Mouse (Mus musculus) lung, adult 2 months (tissue): Measurements from ENCODE around the gene Tecr. TPM values are rescaled to one million over a fixed set of nuclear protein-coding genes. Genes with fewer than 3 reads are reported as not detected.

Experiments
- DNase-seq: peaks from one replicate; pipeline ENCODE4 v3.0.0; 2022
- H3K4me1 ChIP-seq: fragments of 200-500 bp; 2 replicates; pipeline ENCODE4 v1.6.1; 2011; ENCODE audit warnings: low read length; ENCODE audit not compliant: control insufficient read depth, insufficient read depth
- H3K4me3 ChIP-seq: fragments of 200-500 bp; replicated peaks from 2 replicates; pipeline ENCODE3; 2011; ENCODE audit warnings: low read depth, mild to moderate bottlenecking, control low read depth, low read length; ENCODE audit errors: extremely low read depth
- CTCF ChIP-seq: fragments of 200-500 bp; IDR thresholded peaks from 2 replicates; pipeline ENCODE4 v1.5.1; 2011; ENCODE audit warnings: mild to moderate bottlenecking, low read length, control low read depth; ENCODE audit not compliant: insufficient read depth
- POLR2A ChIP-seq: fragments of 200-500 bp; IDR thresholded peaks from 2 replicates; pipeline ENCODE4 v1.6.1; 2011; ENCODE audit warnings: low read depth, mild to moderate bottlenecking, control low read depth, low read length, borderline replicate concordance; ENCODE audit errors: extremely low read depth
- WGBS: fragments of 180-500 bp; shearing (Covaris S2); methylation state at CpG from one replicate; pipeline ENCODE4 v1.1.7; 2018; 5-methylcytosine and 5-hydroxymethylcytosine counted together
- polyA plus RNA-seq: library from polyadenylated mRNA; depleted of rRNA; stranded (reverse); fragments of >200 nt; gene quantifications from 2 replicates; pipeline ENCODE4 v1.2.3, GENCODE M21; 2012

The Tecr gene
- polyA plus RNA-seq, 1 experiment, result 565 TPM

GRCm38 (mm10) chr8:83647511-83647910 lies 39.7 kb upstream of the Tecr start:
- TF ChIP-seq POLR2A, result no peak
- TF ChIP-seq CTCF, result no peak
- no peak overlapping the region for H3K4me3 ChIP-seq
- H3K4me1 ChIP-seq, result peaks cover 3% of the 10 kb centered on the region; the same call in 1 of the 2 replicates
- 95% methylated on average over 11 of the region's 11 CpGs for WGBS
- no peak for DNase-seq

GRCm38 (mm10) chr8:83639649-83640048 lies 31.9 kb upstream of the Tecr start:
- WGBS, result 41% methylated on average over 5 of the region's 5 CpGs
- no peak for TF ChIP-seq CTCF
- no peak for TF ChIP-seq POLR2A
- no peak for DNase-seq
- Histone ChIP-seq H3K4me1 (no peaks in the 10 kb centered on the region), H3K4me3 (no peak overlapping the region)

DNA sequence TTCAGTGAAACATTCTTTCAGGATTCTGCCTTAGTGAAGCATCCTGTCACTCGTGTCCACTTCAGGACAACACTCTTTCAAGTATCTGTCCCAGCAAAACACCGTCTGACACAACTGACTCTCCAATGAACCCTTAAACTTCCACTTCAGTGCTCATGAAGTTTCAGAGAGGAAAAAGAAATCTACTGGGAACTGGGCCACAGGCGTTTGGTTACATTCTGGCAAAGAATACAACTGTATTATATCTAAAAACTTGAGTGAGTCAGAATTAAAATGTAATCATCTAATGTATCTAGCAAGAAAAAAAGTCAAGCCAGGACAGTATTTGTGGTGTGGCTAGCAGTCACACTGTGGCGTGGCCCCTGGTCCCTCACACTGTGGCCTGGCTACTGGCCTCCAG lies 31.1 kb upstream of the Tecr start:
- WGBS, result 59% methylated on average over 4 of the region's 4 CpGs
- TF ChIP-seq CTCF (no peak), POLR2A (no peak)

GRCm38 (mm10) chr8:83632083-83632707 lies 24.4 kb upstream of the Tecr start:
- no peak overlapping the region for H3K4me3 ChIP-seq
- 75% methylated on average over 7 of the region's 7 CpGs for WGBS
- DNase-seq, result no peak
- TF ChIP-seq POLR2A (no peak), CTCF (no peak)
- no peaks in the 10 kb centered on the region for H3K4me1 ChIP-seq

More for the DNA sequence above, 31.1 kb upstream of the Tecr start:
- no peak for DNase-seq
- H3K4me1 ChIP-seq, result no peaks in the 10 kb centered on the region
- no peak overlapping the region for H3K4me3 ChIP-seq

DNA sequence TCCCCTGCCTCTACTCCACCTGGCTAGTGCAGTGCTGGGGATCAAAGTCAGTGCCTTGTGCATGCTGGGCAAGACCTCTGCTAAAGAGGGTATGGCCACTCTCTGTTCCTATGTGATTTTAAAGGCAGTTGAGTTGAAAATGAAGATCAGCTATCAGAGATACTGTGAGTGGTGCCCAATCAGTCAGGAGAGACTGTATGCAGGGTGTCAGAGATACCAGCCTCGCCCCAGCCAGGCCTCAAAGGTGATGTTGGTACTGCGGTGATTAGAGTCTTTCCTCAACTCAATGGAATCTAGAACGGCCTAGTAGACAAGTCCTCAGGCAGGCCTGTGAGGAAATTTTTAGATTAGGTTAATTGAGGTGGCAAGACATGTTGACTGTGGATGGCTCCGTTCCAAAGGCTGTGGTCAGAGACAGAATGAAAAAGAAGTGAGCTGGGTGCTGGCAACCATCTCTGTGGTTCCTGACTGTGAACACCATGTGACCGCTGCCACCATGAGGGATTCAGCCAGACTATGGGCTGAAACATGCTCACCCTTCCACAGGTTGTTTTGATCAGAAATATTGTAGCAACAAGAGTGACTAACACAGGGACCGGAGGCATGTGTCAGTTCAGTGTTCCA lies 18.0 kb upstream of the Tecr start:
- DNase-seq, result no peak
- TF ChIP-seq CTCF (no peak), POLR2A (no peak)
- WGBS, result 79% methylated on average over 6 of the region's 6 CpGs
- Histone ChIP-seq H3K4me1 (peaks cover 2% of the 10 kb centered on the region; the same call in 1 of the 2 replicates), H3K4me3 (no peak overlapping the region)

GRCm38 (mm10) chr8:83624739-83625138 lies 17.0 kb upstream of the Tecr start:
- TF ChIP-seq POLR2A (no peak), CTCF (peak; percentile 60)
- no peak for DNase-seq
- WGBS, result 31% methylated on average over 3 of the region's 3 CpGs
- peaks cover 2% of the 10 kb centered on the region; the same call in 1 of the 2 replicates for H3K4me1 ChIP-seq
- H3K4me3 ChIP-seq, result no peak overlapping the region

- H3K4me3 ChIP-seq, result no peak overlapping the region
- 80% methylated on average over 7 of the region's 7 CpGs for WGBS
- DNase-seq, result no peak
- TF ChIP-seq CTCF (no peak), POLR2A (no peak)
- H3K4me1 ChIP-seq, result peaks cover 2% of the 10 kb centered on the region; the same call in 1 of the 2 replicates
Observed at GRCm38 (mm10) chr8:83623549-83623948, 15.8 kb upstream of the Tecr start.

GRCm38 (mm10) chr8:83622389-83622989 lies 14.7 kb upstream of the Tecr start:
- WGBS, result 8% methylated on average over 23 of the region's 23 CpGs
- peak; percentile 96 for TF ChIP-seq CTCF
- no peak for TF ChIP-seq POLR2A
- Histone ChIP-seq H3K4me1 (peaks cover 2% of the 10 kb centered on the region; the same call in 1 of the 2 replicates), H3K4me3 (peak overlapping the region; percentile 60)
- peak; percentile 85 for DNase-seq

DNA sequence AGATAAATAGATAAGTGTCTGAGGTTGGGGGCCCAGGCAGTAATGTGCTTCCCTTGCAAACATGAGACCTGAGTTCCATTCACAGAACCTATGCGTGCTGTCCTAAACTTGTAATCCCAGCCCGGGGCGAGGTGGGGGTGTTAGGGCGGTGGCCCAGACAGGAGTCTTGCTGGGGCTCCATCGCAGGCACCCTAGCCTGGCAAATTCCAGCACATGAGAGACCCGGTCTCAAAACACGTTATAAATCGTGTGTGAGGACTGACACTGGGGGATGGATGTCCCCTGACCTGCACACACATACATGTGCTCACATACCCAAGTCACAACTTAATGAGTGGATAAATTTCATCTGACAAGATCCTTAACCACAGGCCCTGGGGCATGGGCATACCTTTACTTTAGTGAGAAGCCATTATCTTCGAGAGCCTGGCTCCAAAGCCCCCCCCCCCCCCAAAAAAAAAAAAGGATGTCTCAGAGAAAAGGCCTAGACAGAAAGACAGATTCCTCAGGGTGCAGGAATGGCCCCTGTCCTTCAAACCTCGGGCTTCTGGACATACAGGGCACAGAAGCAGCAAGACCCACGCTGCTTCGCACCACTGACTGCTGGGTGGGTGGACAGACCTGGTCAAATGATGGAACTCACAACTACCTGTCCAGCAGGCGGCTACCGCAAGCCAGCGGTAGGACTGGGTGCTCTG lies 14.1 kb upstream of the Tecr start:
- WGBS, result 49% methylated on average over 15 of the region's 15 CpGs
- no peak for DNase-seq
- Histone ChIP-seq H3K4me1 (peaks cover 2% of the 10 kb centered on the region; the same call in 1 of the 2 replicates), H3K4me3 (peak overlapping the region; percentile 60)
- 0 out of 2 replicates have a peak, but pooled peaks have one; percentile 16 for TF ChIP-seq POLR2A
- TF ChIP-seq CTCF, result no peak
